Mouse (Mus musculus) midbrain, embryonic 14.5 days (tissue): Measurements from ENCODE around the gene Pla2g16. TPM values are rescaled to one million over a fixed set of nuclear protein-coding genes. Genes with fewer than 3 reads are reported as not detected.

Experiments used
- ATAC-seq: fragments of 200-750 bp; cut with Nextera tagmentation; 2 replicates; pipeline ENCODE4 v1.8.0; 2017; ENCODE audit warnings: moderate number of reproducible peaks, moderate library complexity; ENCODE audit not compliant: low FRiP score, low TSS enrichment
- DNase-seq: peaks from one replicate; pipeline ENCODE4 v3.0.0-alpha.2; 2015
- H3K27ac ChIP-seq: fragments of 300-500 bp; sonication (generic); replicated peaks from 2 replicates; pipeline ENCODE4 v1.5.1; 2014; ENCODE audit warnings: mild to moderate bottlenecking, low read depth, low read length, moderate library complexity
- H3K27me3 ChIP-seq: fragments of 300-500 bp; sonication (generic); 2 replicates; pipeline ENCODE4 v1.6.1; 2014; ENCODE audit warnings: low read length, control low read depth, mixed read lengths; ENCODE audit not compliant: control insufficient read depth, insufficient read depth
- H3K36me3 ChIP-seq: fragments of 300-500 bp; sonication (generic); 2 replicates; pipeline ENCODE4 v1.6.1; 2014; ENCODE audit warnings: low read length, control low read depth; ENCODE audit not compliant: control insufficient read depth, insufficient read depth
- H3K4me1 ChIP-seq: fragments of 300-500 bp; sonication (generic); 2 replicates; pipeline ENCODE4 v1.6.1; 2014; ENCODE audit warnings: mild to moderate bottlenecking, antibody characterized with exemption, low read length, control low read depth; ENCODE audit not compliant: control insufficient read depth, insufficient read depth
- H3K4me2 ChIP-seq: fragments of 300-500 bp; sonication (generic); 2 replicates; pipeline ENCODE4 v1.6.1; 2014; ENCODE audit warnings: mild to moderate bottlenecking, low read length, moderate library complexity
- H3K4me3 ChIP-seq: fragments of 300-500 bp; sonication (generic); replicated peaks from 2 replicates; pipeline ENCODE4 v1.5.1; 2014; ENCODE audit warnings: low read depth, low read length
- H3K9ac ChIP-seq: fragments of 300-500 bp; sonication (generic); replicated peaks from 2 replicates; pipeline ENCODE4 v1.6.1; 2014; ENCODE audit warnings: mild to moderate bottlenecking, low read length, moderate library complexity
- H3K9me3 ChIP-seq: fragments of 300-500 bp; sonication (generic); 2 replicates; pipeline ENCODE4 v1.6.1; 2016; ENCODE audit warnings: low read length, control low read depth, mixed read lengths; ENCODE audit not compliant: control insufficient read depth
- WGBS: fragments of 180-500 bp; shearing (Covaris S2); extraction: QIAGEN DNeasy Blood & Tissue Kit; methylation state at CpG from one replicate; pipeline ENCODE4 v1.1.7; 2014; 5-methylcytosine and 5-hydroxymethylcytosine counted together
- polyA plus RNA-seq: library from polyadenylated mRNA; unstranded; fragments of >200 nt; fragmentation: Nextera tagmentation; extraction: Ambion mirVana; gene quantifications from 2 replicates; pipeline ENCODE4 v1.2.1, GENCODE M21; 2014

Pla2g16 gene
- polyA plus RNA-seq, 1 experiment from 2014 or later: 2.5 TPM

- 2% methylated on average over 54 of the region's 54 CpGs for WGBS
- peak within 1 kb of the TSS; percentile 84 for H3K4me2 ChIP-seq
- peaks cover 4% of the 10 kb centered on the region; the same call in 1 of the 2 replicates for H3K27me3 ChIP-seq
- peak within 1 kb of the TSS; percentile 55 for H3K9ac ChIP-seq
- no peaks in the 10 kb centered on the region for H3K36me3 ChIP-seq
- peak within 1 kb of the TSS; percentile 41 for H3K4me3 ChIP-seq
- H3K9me3 ChIP-seq: no peaks in the 10 kb centered on the region
- peaks cover 9% of the 10 kb centered on the region; the same call in 1 of the 2 replicates for H3K4me1 ChIP-seq
- ATAC-seq (peak; percentile 31; the same call in 1 of the 2 replicates), DNase-seq (peak; percentile 68)
- H3K27ac ChIP-seq: no peak within 1 kb of the TSS
Observed at GRCm38 (mm10) chr19:7611942-7612757, 54.9 kb downstream of the Pla2g16 start, which contains the start of gene Hrasls5. Gene Hrasls5 (plus strand): TSS chr19:7612541.

- Histone ChIP-seq H3K27ac (no peak overlapping the region), H3K9ac (no peak overlapping the region), H3K36me3 (no peaks in the 10 kb centered on the region), H3K4me1 (peaks cover 9% of the 10 kb centered on the region; the same call in 1 of the 2 replicates), H3K9me3 (no peaks in the 10 kb centered on the region), H3K4me2 (no peak overlapping the region), H3K27me3 (peaks cover 4% of the 10 kb centered on the region; the same call in 1 of the 2 replicates), H3K4me3 (no peak overlapping the region)
- no peak for ATAC-seq
- 73% methylated on average over 7 of the region's 7 CpGs for WGBS
- DNase-seq: no peak
Observed at GRCm38 (mm10) chr19:7613151-7613550, 55.9 kb downstream of the Pla2g16 start.

- no peak overlapping the region for H3K4me3 ChIP-seq
- peaks cover 4% of the 10 kb centered on the region; the same call in 1 of the 2 replicates for H3K27me3 ChIP-seq
- H3K4me1 ChIP-seq: peaks cover 9% of the 10 kb centered on the region; the same call in 1 of the 2 replicates
- 80% methylated on average over 5 of the region's 5 CpGs for WGBS
- no peak overlapping the region for H3K4me2 ChIP-seq
- H3K36me3 ChIP-seq: no peaks in the 10 kb centered on the region
- DNase-seq (no peak), ATAC-seq (no peak)
- no peaks in the 10 kb centered on the region for H3K9me3 ChIP-seq
- H3K27ac ChIP-seq: no peak overlapping the region
- H3K9ac ChIP-seq: no peak overlapping the region
Observed at GRCm38 (mm10) chr19:7616231-7616930, 59.1 kb downstream of the Pla2g16 start.

DNA sequence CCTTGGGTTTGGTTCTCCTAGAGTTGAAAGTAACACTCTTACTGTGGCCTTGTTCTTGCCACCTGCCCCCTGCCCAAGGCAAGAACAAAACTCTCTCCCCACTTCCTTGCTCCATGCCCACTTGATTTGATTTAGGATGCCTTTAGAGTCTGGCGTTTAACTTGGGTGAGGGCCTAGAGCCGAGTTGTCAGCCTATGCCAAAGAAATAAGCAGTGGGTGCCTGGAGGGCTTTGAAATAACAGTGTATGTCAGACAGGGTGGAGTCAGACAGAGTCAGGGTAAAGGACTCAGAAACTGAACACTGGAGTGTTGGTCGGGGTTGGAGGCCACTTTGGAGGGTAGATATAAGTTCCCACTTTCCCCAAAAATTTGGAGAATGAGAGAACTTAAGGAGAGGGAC is 59.8 kb downstream of the Pla2g16 start:
- no peak overlapping the region for H3K27ac ChIP-seq
- no peaks in the 10 kb centered on the region for H3K36me3 ChIP-seq
- peaks cover 4% of the 10 kb centered on the region; the same call in 1 of the 2 replicates for H3K27me3 ChIP-seq
- DNase-seq: no peak
- ATAC-seq: no peak
- no peak overlapping the region for H3K9ac ChIP-seq
- H3K4me3 ChIP-seq: no peak overlapping the region
- H3K4me1 ChIP-seq: peaks cover 7% of the 10 kb centered on the region; the same call in 1 of the 2 replicates
- H3K4me2 ChIP-seq: no peak overlapping the region
- no peaks in the 10 kb centered on the region for H3K9me3 ChIP-seq
- WGBS: 68% methylated on average over 3 of the region's 3 CpGs

DNA sequence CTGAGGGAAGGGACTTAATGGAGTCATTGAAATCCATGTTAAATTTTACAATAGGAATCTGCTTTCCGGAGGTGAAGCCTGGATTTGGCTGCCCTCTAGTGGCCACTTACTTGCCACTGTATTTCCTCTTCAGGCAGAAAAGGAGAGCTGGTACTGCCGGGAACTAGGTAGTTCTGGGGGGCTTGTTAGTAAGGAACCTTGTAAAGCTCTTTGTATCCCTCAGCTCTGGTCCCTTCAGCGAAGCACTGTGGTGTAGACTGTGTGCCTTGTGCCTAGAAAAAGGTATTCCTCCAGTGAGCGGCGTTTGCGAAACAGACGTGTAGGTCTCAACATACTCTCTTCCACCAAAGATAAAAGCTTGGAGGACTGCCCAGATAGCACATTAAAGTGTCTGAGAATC is 60.4 kb downstream of the Pla2g16 start:
- H3K9me3 ChIP-seq: no peaks in the 10 kb centered on the region
- 46% methylated on average over 7 of the region's 7 CpGs for WGBS
- H3K36me3 ChIP-seq: no peaks in the 10 kb centered on the region
- 0 out of 2 replicates have a peak, but pooled peaks cover under 1% of the 10 kb centered on the region for H3K4me1 ChIP-seq
- ATAC-seq: no peak
- H3K27me3 ChIP-seq: peaks cover under 1% of the 10 kb centered on the region; the same call in 1 of the 2 replicates
- H3K4me3 ChIP-seq: no peak overlapping the region
- peak; percentile 92 for DNase-seq
- no peak overlapping the region for H3K9ac ChIP-seq
- no peak overlapping the region for H3K27ac ChIP-seq
- H3K4me2 ChIP-seq: no peak overlapping the region

- Histone ChIP-seq H3K4me3 (no peak overlapping the region), H3K9me3 (no peaks in the 10 kb centered on the region), H3K27me3 (no peaks in the 10 kb centered on the region), H3K4me1 (no peaks in the 10 kb centered on the region), H3K9ac (no peak overlapping the region), H3K27ac (no peak overlapping the region), H3K4me2 (no peak overlapping the region), H3K36me3 (no peaks in the 10 kb centered on the region)
- ATAC-seq (no peak), DNase-seq (no peak)
Observed at GRCm38 (mm10) chr19:7633021-7633420, 75.8 kb downstream of the Pla2g16 start.

DNA sequence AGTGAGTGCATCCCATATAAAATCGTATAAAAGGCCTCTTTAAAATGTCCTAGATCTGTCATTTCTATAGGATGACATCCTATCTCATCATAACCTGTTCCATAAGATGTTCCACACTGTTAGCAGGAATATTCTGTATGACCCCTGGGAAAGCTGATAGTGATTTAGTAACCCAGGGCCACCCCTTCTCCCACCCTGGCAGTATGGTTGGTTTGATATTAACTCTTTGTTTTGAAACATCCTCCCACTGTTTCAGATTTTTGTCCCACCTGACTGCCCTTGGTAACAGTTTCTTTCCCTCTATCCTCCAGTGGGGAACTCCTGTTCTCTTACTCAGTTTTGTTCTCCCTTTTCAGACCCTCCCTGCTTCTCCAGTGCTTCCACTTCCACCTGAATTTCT is 76.5 kb downstream of the Pla2g16 start:
- H3K4me3 ChIP-seq: no peak overlapping the region
- H3K9ac ChIP-seq: no peak overlapping the region
- no peak overlapping the region for H3K4me2 ChIP-seq
- H3K4me1 ChIP-seq: no peaks in the 10 kb centered on the region
- 72% methylated on average over 1 of the region's 1 CpGs for WGBS
- ATAC-seq (no peak), DNase-seq (no peak)
- no peaks in the 10 kb centered on the region for H3K27me3 ChIP-seq
- no peak overlapping the region for H3K27ac ChIP-seq
- no peaks in the 10 kb centered on the region for H3K9me3 ChIP-seq
- H3K36me3 ChIP-seq: no peaks in the 10 kb centered on the region
